Mouse (Mus musculus): ENCODE measurements around the gene Gh.

Gene Gh

GRCm38 (mm10) chr11:106308162-106308561 is 6.5 kb upstream of the Gh start:
- no peak for DNase-seq (ENCODE audit: low spot score)

- no peak for DNase-seq (ENCODE audit: low spot score)
Measured at GRCm38 (mm10) chr11:106307432-106307831, 5.8 kb upstream of the Gh start.

- no peak for DNase-seq (ENCODE audit: low spot score)
Measured at GRCm38 (mm10) chr11:106306758-106307157, 5.1 kb upstream of the Gh start.

- DNase-seq (ENCODE audit: low spot score) = no peak
Measured at GRCm38 (mm10) chr11:106306065-106306385, 4.4 kb upstream of the Gh start.

GRCm38 (mm10) chr11:106305348-106306064 is 3.8 kb upstream of the Gh start:
- no peak for DNase-seq (ENCODE audit: low spot score)

- DNase-seq (ENCODE audit: low spot score) = peak; percentile 46
Measured at GRCm38 (mm10) chr11:106302634-106303033, 969 bp upstream of the Gh start.

- DNase-seq (ENCODE audit: low spot score) = no peak
Measured at GRCm38 (mm10) chr11:106291861-106292260, 9.8 kb downstream of the Gh start.

GRCm38 (mm10) chr11:106290376-106290775 is 11.3 kb downstream of the Gh start:
- no peak for DNase-seq (ENCODE audit: low spot score)

GRCm38 (mm10) chr11:106289369-106289768 is 12.3 kb downstream of the Gh start:
- no peak for DNase-seq (ENCODE audit: low spot score)

- no peak for DNase-seq (ENCODE audit: low spot score)
Measured at GRCm38 (mm10) chr11:106286987-106287386, 14.7 kb downstream of the Gh start.

GRCm38 (mm10) chr11:106286206-106286605 is 15.5 kb downstream of the Gh start:
- no peak for DNase-seq (ENCODE audit: low spot score)

- no peak for DNase-seq (ENCODE audit: low spot score)
Measured at GRCm38 (mm10) chr11:106284126-106284525, 17.5 kb downstream of the Gh start.

- no peak for DNase-seq (ENCODE audit: low spot score)
Measured at GRCm38 (mm10) chr11:106283371-106283770, 18.3 kb downstream of the Gh start.

GRCm38 (mm10) chr11:106282452-106282851 is 19.2 kb downstream of the Gh start:
- no peak for DNase-seq (ENCODE audit: low spot score)

GRCm38 (mm10) chr11:106276454-106276853 is 25.2 kb downstream of the Gh start, which contains the start of gene Tcam1:
Gene Tcam1, plus strand, starts transcription at chr11:106276672.
- DNase-seq (ENCODE audit: low spot score) = peak; percentile 97

GRCm38 (mm10) chr11:106274971-106275411 is 26.7 kb downstream of the Gh start:
- DNase-seq (ENCODE audit: low spot score) = no peak

- no peak for DNase-seq (ENCODE audit: low spot score)
Measured at GRCm38 (mm10) chr11:106274374-106274773, 27.3 kb downstream of the Gh start.

- no peak for DNase-seq (ENCODE audit: low spot score)
Measured at GRCm38 (mm10) chr11:106273811-106274210, 27.9 kb downstream of the Gh start.

- no peak for DNase-seq (ENCODE audit: low spot score)
Measured at GRCm38 (mm10) chr11:106273311-106273684, 28.4 kb downstream of the Gh start.

- peak; percentile 99 for DNase-seq (ENCODE audit: low spot score)
Measured at GRCm38 (mm10) chr11:106272644-106273310, 28.9 kb downstream of the Gh start, which contains the start of gene Smarcd2. Gene Smarcd2, minus strand, starts transcription at chr11:106272972.

- DNase-seq (ENCODE audit: low spot score) = no peak
Measured at GRCm38 (mm10) chr11:106271794-106272643, 29.6 kb downstream of the Gh start.

- no peak for DNase-seq (ENCODE audit: low spot score)
Measured at GRCm38 (mm10) chr11:106271131-106271793, 30.4 kb downstream of the Gh start.
